23 mouse cellular contexts compared by ENCODE assay signal in the genomic region with DNA sequence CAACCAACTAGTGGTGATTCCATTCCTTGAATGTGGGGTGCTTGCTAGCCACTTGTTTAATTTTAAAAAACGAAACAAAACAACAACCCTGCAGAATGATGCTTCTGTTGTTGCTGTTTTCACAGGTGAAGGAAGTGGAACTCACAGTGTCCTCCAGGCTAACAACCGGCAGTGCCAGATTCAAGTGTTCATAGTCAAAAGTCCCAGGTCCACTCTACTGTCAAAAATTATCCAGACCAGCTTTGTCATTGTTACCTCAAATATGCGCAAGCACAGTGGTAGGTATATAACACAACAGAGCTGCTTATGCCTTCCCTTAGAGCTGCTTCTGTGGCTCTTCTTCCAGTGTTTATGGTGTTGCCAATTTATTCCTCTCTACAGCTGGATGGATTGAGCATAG.
DNase-seq lines count a peak whose midpoint lies in the region; ATAC-seq lines count a peak whose summit lies in the region.
"Had no signal": no experiment of that assay in that cellular context is flagged by ENCODE, and none has a peak within 500 bp of the region (broad histone marks: within the 10 kb centered on the region; RNA-seq: fewer than 3 reads in every experiment).

No protein-coding gene starts in this region.

- H3K27ac ChIP-seq in forebrain, embryonic 10.5 days, result peak overlapping the region; percentile 3; the same call in 1 of the 2 replicates
- no peak overlapping the region for H3K27ac ChIP-seq in forebrain, embryonic 15.5 days (replicated peaks)
- H3K27ac ChIP-seq in forebrain, embryonic 14.5 days (ENCODE audit: low read depth, low read length), result peak overlapping the region; percentile 36; the same call in 1 of the 2 replicates
- H3K27ac ChIP-seq in forebrain, embryonic 16.5 days (ENCODE audit: low read length), result no peak overlapping the region
- H3K27ac ChIP-seq: embryonic facial prominence, embryonic 10.5 days; embryonic facial prominence, embryonic 13.5 days; gastrocnemius, adult 2 months; hindbrain, embryonic 12.5 days; hindbrain, embryonic 15.5 days had no signal

- no peak overlapping the region for H3K9ac ChIP-seq in forebrain, embryonic 15.5 days (replicated peaks)
- H3K9ac ChIP-seq in forebrain, embryonic 14.5 days (ENCODE audit: low read length), result no peak overlapping the region
- H3K9ac ChIP-seq in forebrain, embryonic 16.5 days (replicated peaks; ENCODE audit: low read depth, low read length), result no peak overlapping the region
- H3K9ac ChIP-seq: embryonic facial prominence, embryonic 13.5 days; hindbrain, embryonic 12.5 days; hindbrain, embryonic 15.5 days had no signal

- H3K9me3 ChIP-seq in forebrain, embryonic 10.5 days, result no peaks in the 10 kb centered on the region
- no peaks in the 10 kb centered on the region for H3K9me3 ChIP-seq in forebrain, embryonic 15.5 days
- no peaks in the 10 kb centered on the region for H3K9me3 ChIP-seq in forebrain, embryonic 14.5 days (replicated peaks; ENCODE audit: control insufficient read depth, low read length)
- H3K9me3 ChIP-seq in forebrain, embryonic 16.5 days (ENCODE audit: control insufficient read depth, low read length), result no peaks in the 10 kb centered on the region
- H3K9me3 ChIP-seq: embryonic facial prominence, embryonic 10.5 days; embryonic facial prominence, embryonic 13.5 days; hindbrain, embryonic 12.5 days; hindbrain, embryonic 15.5 days had no signal

- ATAC-seq in forebrain, embryonic 15.5 days (replicated peaks), result no peak
- ATAC-seq in forebrain, embryonic 14.5 days, result no peak
- no peak for ATAC-seq in forebrain, embryonic 16.5 days
- ATAC-seq: activated CD4-positive, CD25-positive, alpha-beta regulatory T cell, adult 4 months had no signal

- DNase-seq in forebrain, embryonic 10.5 days (ENCODE audit: extremely low spot score, low spot score), result no peak
- DNase-seq in forebrain, embryonic 14.5 days (ENCODE audit: low spot score), result no peak
- DNase-seq in kidney, adult 8-10 months, result peak; percentile 47 to 54
- DNase-seq in kidney, postnatal 4 days, result no peak
- DNase-seq: adrenal gland, adult 8-10 months; adrenal gland, postnatal 25 days; cerebellum, adult 11-12 months; cerebellum, adult 8-10 months; cerebellum, postnatal 10 days; cerebellum, postnatal 36 days; embryo, embryonic 11 days; gastrocnemius, adult 2 months; gastrocnemius, postnatal 14 days; heart, adult 11 months had no signal

- peaks cover 43% of the 10 kb centered on the region for H3K4me1 ChIP-seq in forebrain, embryonic 10.5 days
- peaks cover 21% of the 10 kb centered on the region for H3K4me1 ChIP-seq in forebrain, embryonic 15.5 days
- peaks cover 24% of the 10 kb centered on the region for H3K4me1 ChIP-seq in forebrain, embryonic 14.5 days (ENCODE audit: control insufficient read depth, insufficient read depth, low read length)
- peaks cover 15% of the 10 kb centered on the region for H3K4me1 ChIP-seq in forebrain, embryonic 16.5 days (replicated peaks; ENCODE audit: control insufficient read depth, insufficient read depth, low read length)
- H3K4me1 ChIP-seq: embryonic facial prominence, embryonic 13.5 days had no signal

- 90% methylated on average over 3 of the region's 3 CpGs for WGBS in forebrain, embryonic 10.5 days
- WGBS in forebrain, embryonic 15.5 days, result 71% methylated on average over 3 of the region's 3 CpGs
- WGBS in forebrain, embryonic 14.5 days, result 75% methylated on average over 3 of the region's 3 CpGs
- WGBS in forebrain, embryonic 16.5 days, result 81% methylated on average over 3 of the region's 3 CpGs

- H3K36me3 ChIP-seq in forebrain, embryonic 10.5 days (replicated peaks), result no peaks in the 10 kb centered on the region
- no peaks in the 10 kb centered on the region for H3K36me3 ChIP-seq in forebrain, embryonic 15.5 days
- no peaks in the 10 kb centered on the region for H3K36me3 ChIP-seq in forebrain, embryonic 14.5 days (ENCODE audit: control insufficient read depth, insufficient read depth, low read length)
- H3K36me3 ChIP-seq in forebrain, embryonic 16.5 days (ENCODE audit: control insufficient read depth, insufficient read depth), result no peaks in the 10 kb centered on the region
- H3K36me3 ChIP-seq: embryonic facial prominence, embryonic 10.5 days; embryonic facial prominence, embryonic 13.5 days; hindbrain, embryonic 12.5 days; hindbrain, embryonic 15.5 days had no signal

- no peak overlapping the region for H3K4me3 ChIP-seq in forebrain, embryonic 10.5 days
- H3K4me3 ChIP-seq in forebrain, embryonic 15.5 days, result no peak overlapping the region
- H3K4me3 ChIP-seq in forebrain, embryonic 14.5 days (ENCODE audit: low read depth, low read length), result no peak overlapping the region
- no peak overlapping the region for H3K4me3 ChIP-seq in forebrain, embryonic 16.5 days (replicated peaks; ENCODE audit: low read length)
- H3K4me3 ChIP-seq: embryonic facial prominence, embryonic 10.5 days; embryonic facial prominence, embryonic 13.5 days; erythroblast, embryonic 14.5 days; gastrocnemius, adult 2 months; hindbrain, embryonic 12.5 days; hindbrain, embryonic 15.5 days had no signal

- no peak overlapping the region for H3K4me2 ChIP-seq in forebrain, embryonic 15.5 days (replicated peaks)
- H3K4me2 ChIP-seq in forebrain, embryonic 14.5 days (ENCODE audit: low read length), result no peak overlapping the region
- H3K4me2 ChIP-seq in forebrain, embryonic 16.5 days (ENCODE audit: low read length), result no peak overlapping the region
- H3K4me2 ChIP-seq: embryonic facial prominence, embryonic 13.5 days; heart, embryonic 11.5 days; hindbrain, embryonic 12.5 days; hindbrain, embryonic 15.5 days had no signal

- peaks cover 82% of the 10 kb centered on the region for H3K27me3 ChIP-seq in forebrain, embryonic 10.5 days (ENCODE audit: poor library complexity, severe bottlenecking)
- 0 out of 2 replicates have a peak, but pooled peaks cover 6% of the 10 kb centered on the region for H3K27me3 ChIP-seq in forebrain, embryonic 15.5 days
- peaks cover 19% of the 10 kb centered on the region for H3K27me3 ChIP-seq in forebrain, embryonic 14.5 days (replicated peaks; ENCODE audit: control insufficient read depth, insufficient read depth, low read length)
- H3K27me3 ChIP-seq in forebrain, embryonic 16.5 days (replicated peaks; ENCODE audit: control insufficient read depth, insufficient read depth, low read length), result peaks cover 4% of the 10 kb centered on the region; the same call in 1 of the 2 replicates
- H3K27me3 ChIP-seq: embryonic facial prominence, embryonic 13.5 days; hindbrain, embryonic 12.5 days; hindbrain, embryonic 15.5 days had no signal

Comparison
In these comparisons a context has a peak if more than half of its experiments do, and no peak if none do; other contexts are left out.
1. DNase-seq: peak in kidney, adult 8-10 months (2 of 2); none in forebrain, embryonic 10.5 days (single experiment), forebrain, embryonic 14.5 days (single experiment) and kidney, postnatal 4 days (0 of 2).
2. H3K27ac ChIP-seq: peak in forebrain, embryonic 10.5 days (single experiment) and forebrain, embryonic 14.5 days (single experiment); none in forebrain, embryonic 15.5 days (single experiment) and forebrain, embryonic 16.5 days (single experiment).